Mouse (Mus musculus) hindbrain, postnatal 0 days (tissue): Measurements from ENCODE around the gene Plppr1. TPM values are rescaled to one million over a fixed set of nuclear protein-coding genes. Genes with fewer than 3 reads are reported as not detected.
"Not testable (repeated sequence)": the region's sequence is repeated elsewhere in the genome, so short reads cannot be mapped to it uniquely, and the experiment has no call there.

Source experiments
- ATAC-seq: fragments of 200-750 bp; cut with Nextera tagmentation; 2 replicates; pipeline ENCODE4 v1.8.0; 2017; ENCODE audit warnings: mild to moderate bottlenecking, moderate TSS enrichment, moderate library complexity
- DNase-seq: peaks from one replicate; pipeline ENCODE4 v3.0.0-alpha.2; 2015; ENCODE audit warnings: low spot score
- H3K27ac ChIP-seq: fragments of 300-500 bp; sonication (generic); 2 replicates; pipeline ENCODE4 v1.5.1; 2014; ENCODE audit warnings: mild to moderate bottlenecking
- H3K27me3 ChIP-seq: fragments of 300-500 bp; sonication (generic); 2 replicates; pipeline ENCODE4 v1.6.1; 2014; ENCODE audit warnings: low read length, mixed read lengths; ENCODE audit not compliant: insufficient read depth
- H3K36me3 ChIP-seq: fragments of 300-500 bp; sonication (generic); 2 replicates; pipeline ENCODE4 v1.6.1; 2014; ENCODE audit warnings: low read length, mixed read lengths; ENCODE audit not compliant: insufficient read depth
- H3K4me1 ChIP-seq: fragments of 300-500 bp; sonication (generic); 2 replicates; pipeline ENCODE4 v1.6.1; 2014; ENCODE audit warnings: antibody characterized with exemption, low read length, mixed read lengths; ENCODE audit not compliant: insufficient read depth
- H3K4me2 ChIP-seq: fragments of 300-500 bp; sonication (generic); 2 replicates; pipeline ENCODE4 v1.6.1; 2014; ENCODE audit warnings: low read depth, mild to moderate bottlenecking, low read length, moderate library complexity, mixed read lengths
- H3K4me3 ChIP-seq: fragments of 300-500 bp; sonication (generic); 2 replicates; pipeline ENCODE4 v1.5.1; 2014; ENCODE audit warnings: low read length
- H3K9ac ChIP-seq: fragments of 300-500 bp; sonication (generic); replicated peaks from 2 replicates; pipeline ENCODE4 v1.6.1; 2014; ENCODE audit warnings: mild to moderate bottlenecking, low read length, moderate library complexity, mixed read lengths
- H3K9me3 ChIP-seq: fragments of 300-500 bp; sonication (generic); 2 replicates; pipeline ENCODE4 v1.6.1; 2016; ENCODE audit warnings: low read length, mixed read lengths
- CTCF ChIP-seq: IDR thresholded peaks from 2 replicates; pipeline ENCODE4 v1.5.1; 2016; ENCODE audit warnings: antibody characterized with exemption, control low read depth, low read depth
- WGBS: fragments of 180-500 bp; shearing (Covaris S2); extraction: QIAGEN DNeasy Blood & Tissue Kit; methylation state at CpG from one replicate; pipeline ENCODE4 v1.1.7; 2014; 5-methylcytosine and 5-hydroxymethylcytosine counted together
- polyA plus RNA-seq: library from polyadenylated mRNA; unstranded; fragments of >200 nt; fragmentation: Nextera tagmentation; extraction: Ambion mirVana; gene quantifications from 2 replicates; pipeline ENCODE4 v1.2.1, GENCODE M21; 2015
- total RNA-seq: library from RNA; depleted of rRNA; stranded (reverse); fragments of >200 nt; gene quantifications from 2 replicates; pipeline ENCODE4 v1.2.3, GENCODE M21; 2014

Plppr1 gene
- total and polyA plus RNA-seq, 2 experiments from 2014 or later: 38.7 to 53.1 TPM

DNA sequence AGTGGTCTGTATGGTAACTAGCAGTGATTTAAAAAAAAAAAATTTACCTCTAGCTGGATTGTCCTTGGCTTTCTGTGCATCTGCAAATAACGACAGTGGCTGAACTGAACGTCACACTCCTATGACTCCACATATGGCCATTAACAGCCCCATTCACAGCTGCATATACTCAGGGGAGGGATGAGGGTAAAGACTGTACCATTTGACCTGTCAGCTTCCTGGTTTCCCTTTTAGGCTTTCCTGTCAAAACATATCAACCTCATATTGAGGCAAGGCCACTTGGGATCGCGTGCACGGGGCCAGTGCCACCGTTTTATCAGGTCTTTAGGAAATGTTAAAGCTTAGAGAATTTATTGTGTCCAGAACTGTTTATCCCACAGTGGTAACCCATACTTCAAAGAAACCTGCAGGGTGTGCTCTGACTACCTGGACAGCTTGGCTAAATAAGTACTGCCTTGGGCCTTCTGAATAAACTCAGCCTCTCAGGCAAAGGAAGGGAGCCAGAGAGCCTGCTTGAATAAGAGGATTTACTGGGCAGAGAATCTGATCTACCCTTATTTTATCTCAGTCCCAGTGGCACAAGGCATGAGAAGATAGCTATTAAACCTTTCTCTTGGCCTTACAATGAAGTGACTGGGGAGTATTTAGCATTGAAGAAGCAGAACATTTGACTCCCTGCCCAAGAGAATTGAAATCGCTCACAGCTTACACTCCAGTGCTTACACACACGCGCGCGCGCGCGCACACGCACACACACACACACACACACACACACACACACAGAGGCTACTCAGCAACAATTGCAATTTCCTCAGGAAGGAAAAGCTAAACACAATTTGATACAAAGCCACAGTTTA is 226.5 kb downstream of the Plppr1 start:
- ATAC-seq (peak; percentile 76; the same call in 1 of the 2 replicates), DNase-seq (peak; percentile 50)
- H3K9ac ChIP-seq: no peak overlapping the region
- no peak overlapping the region for H3K4me3 ChIP-seq
- 0 out of 2 replicates have a peak, but pooled peaks cover 6% of the 10 kb centered on the region for H3K4me1 ChIP-seq
- no peaks in the 10 kb centered on the region for H3K36me3 ChIP-seq
- H3K9me3 ChIP-seq: 0 out of 2 replicates have a peak, but pooled peaks cover 2% of the 10 kb centered on the region
- TF ChIP-seq CTCF: no peak
- peak overlapping the region; percentile 68 for H3K27ac ChIP-seq
- H3K4me2 ChIP-seq: peak overlapping the region; percentile 34; the same call in 1 of the 2 replicates
- no peaks in the 10 kb centered on the region for H3K27me3 ChIP-seq
- WGBS: 49% methylated on average over 15 of the region's 15 CpGs

DNA sequence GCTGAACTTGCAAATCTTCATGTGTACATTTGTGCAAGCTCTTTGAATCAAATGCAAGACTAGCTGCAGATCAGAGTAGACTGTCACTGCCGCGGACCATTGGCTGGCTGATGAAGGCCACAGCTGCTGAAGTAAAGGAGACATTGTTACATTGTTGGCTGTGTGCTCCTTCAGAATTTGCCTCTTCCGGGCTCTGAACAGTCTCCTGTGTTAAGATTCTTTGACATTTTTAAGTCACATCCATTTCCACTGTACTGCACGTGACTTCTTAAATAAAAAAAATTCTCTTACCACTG is 227.1 kb downstream of the Plppr1 start:
- H3K36me3 ChIP-seq: no peaks in the 10 kb centered on the region
- peak overlapping the region; percentile 68; the same call in 1 of the 2 replicates for H3K27ac ChIP-seq
- H3K27me3 ChIP-seq: no peaks in the 10 kb centered on the region
- H3K4me2 ChIP-seq: peak overlapping the region; percentile 34; the same call in 1 of the 2 replicates
- WGBS: 45% methylated on average over 4 of the region's 4 CpGs
- H3K4me1 ChIP-seq: 0 out of 2 replicates have a peak, but pooled peaks cover 6% of the 10 kb centered on the region
- H3K9me3 ChIP-seq: 0 out of 2 replicates have a peak, but pooled peaks cover 2% of the 10 kb centered on the region
- H3K9ac ChIP-seq: no peak overlapping the region
- DNase-seq: peak; percentile 42
- H3K4me3 ChIP-seq: no peak overlapping the region
- ATAC-seq: peak; percentile 73; the same call in 1 of the 2 replicates
- no peak for TF ChIP-seq CTCF

DNA sequence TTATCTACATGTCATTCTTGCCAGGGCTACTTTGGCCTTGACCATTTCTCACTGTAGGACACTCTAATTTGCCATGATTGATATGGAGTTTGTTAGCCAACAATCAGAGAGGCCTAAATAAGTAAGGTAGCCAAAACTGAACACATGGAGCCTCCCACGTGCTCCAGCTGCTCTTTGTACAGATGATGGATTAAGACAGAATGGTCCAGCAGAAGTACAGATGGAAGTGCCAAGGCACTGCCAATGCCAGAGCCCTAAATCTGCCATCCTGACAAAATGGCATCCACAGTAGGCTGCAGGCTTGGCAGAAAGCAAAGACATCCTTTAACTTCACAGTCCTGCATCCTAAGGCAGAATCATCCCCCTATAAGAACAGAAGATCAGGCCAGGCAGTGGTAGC is 237.4 kb downstream of the Plppr1 start:
- peak; percentile 29 for DNase-seq
- ATAC-seq: peak; percentile 49; the same call in 1 of the 2 replicates

DNA sequence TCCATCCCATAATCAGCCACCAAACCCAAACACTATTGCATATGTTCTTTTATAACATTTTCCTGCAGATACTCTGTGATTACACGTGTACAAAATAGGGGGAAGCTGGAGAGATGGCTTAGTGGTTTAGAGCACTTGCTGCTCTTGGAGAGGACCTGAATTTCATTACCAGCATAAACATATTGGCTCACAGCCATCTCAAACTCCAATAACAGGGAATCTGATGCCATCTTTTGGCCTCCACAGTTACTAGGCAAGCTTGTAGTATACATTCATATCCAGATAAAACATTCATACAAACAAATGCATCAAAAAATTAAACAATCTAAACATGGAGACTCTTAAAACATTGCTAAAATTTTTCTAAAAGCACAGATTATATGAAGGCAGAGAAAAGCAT is 240.5 kb downstream of the Plppr1 start:
- Histone ChIP-seq H3K4me2 (no peak overlapping the region), H3K9me3 (no peaks in the 10 kb centered on the region), H3K4me1 (no peaks in the 10 kb centered on the region), H3K27me3 (no peaks in the 10 kb centered on the region), H3K4me3 (no peak overlapping the region), H3K27ac (no peak overlapping the region), H3K9ac (no peak overlapping the region), H3K36me3 (no peaks in the 10 kb centered on the region)
- ATAC-seq: no peak
- 0 out of 2 replicates have a peak, but pooled peaks have one; percentile 15 for TF ChIP-seq CTCF
- WGBS: 41% methylated on average over 1 of the region's 1 CpGs
- peak; percentile 53 for DNase-seq

More for the DNA sequence above, 237.4 kb downstream of the Plppr1 start:
- Histone ChIP-seq H3K4me2 (no peak overlapping the region), H3K4me1 (no peaks in the 10 kb centered on the region), H3K36me3 (no peaks in the 10 kb centered on the region), H3K4me3 (no peak overlapping the region), H3K9ac (no peak overlapping the region), H3K27me3 (no peaks in the 10 kb centered on the region), H3K27ac (no peak overlapping the region), H3K9me3 (no peaks in the 10 kb centered on the region)
- no peak for TF ChIP-seq CTCF
- WGBS: 39% methylated on average over 1 of the region's 1 CpGs

DNA sequence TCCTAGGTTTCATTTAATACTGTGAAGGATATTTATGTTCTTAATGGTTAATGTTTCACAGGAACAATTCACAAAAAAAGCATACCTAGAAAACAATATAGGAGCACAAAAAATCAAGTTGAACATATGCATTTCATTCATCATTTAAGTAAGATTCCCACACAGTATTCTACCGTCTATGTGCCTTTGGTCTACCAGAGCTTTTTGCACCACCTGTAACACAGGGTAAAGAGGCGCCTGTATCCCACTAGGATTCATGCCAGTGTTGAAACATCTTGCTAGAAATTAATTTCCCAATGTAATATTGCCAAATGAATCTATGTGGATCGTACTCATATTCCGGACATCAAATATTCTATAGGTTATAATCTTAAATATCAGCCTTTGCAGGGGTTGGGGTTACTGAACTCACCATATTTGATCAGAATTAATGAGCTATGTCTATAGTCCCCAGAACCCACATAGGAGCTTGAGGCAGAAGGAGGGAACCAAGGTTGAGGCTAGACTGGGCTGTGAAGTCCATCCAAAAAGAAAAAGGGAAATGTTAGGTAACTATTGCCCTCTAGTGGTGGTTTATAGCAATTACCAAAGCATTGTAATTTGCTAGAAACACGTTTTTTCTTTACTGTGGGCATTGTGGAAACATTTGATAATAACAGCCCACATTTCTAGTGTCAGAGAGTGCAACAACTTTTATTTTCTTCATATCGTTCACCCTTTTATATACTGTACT is 263.0 kb downstream of the Plppr1 start:
- Histone ChIP-seq H3K4me1 (no peaks in the 10 kb centered on the region), H3K9ac (no peak overlapping the region), H3K4me2 (no peak overlapping the region), H3K9me3 (no peaks in the 10 kb centered on the region), H3K27me3 (no peaks in the 10 kb centered on the region), H3K4me3 (no peak overlapping the region), H3K36me3 (no peaks in the 10 kb centered on the region), H3K27ac (no peak overlapping the region)
- ATAC-seq (peak; percentile 78), DNase-seq (peak; percentile 78)
- TF ChIP-seq CTCF: peak; percentile 86
- 52% methylated on average over 6 of the region's 6 CpGs for WGBS

DNA sequence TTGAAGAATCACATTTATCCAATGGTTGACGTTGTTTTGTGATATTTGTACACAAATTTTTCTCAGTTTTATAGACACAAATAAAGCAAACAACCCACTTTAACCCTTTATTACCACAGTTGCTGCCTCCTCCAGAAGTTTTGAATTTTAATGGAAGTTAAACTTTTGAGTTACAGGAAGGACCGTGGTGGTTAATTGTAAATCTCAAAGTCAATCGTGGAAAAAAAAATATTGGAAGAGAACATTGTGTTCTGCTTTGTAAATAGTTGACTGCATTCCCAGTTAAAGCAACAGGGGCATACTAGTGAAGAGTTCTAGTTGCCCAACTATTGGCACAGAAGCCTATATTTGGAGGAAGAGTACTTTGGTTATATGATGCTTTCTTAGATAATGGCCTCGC is 278.9 kb downstream of the Plppr1 start:
- H3K9ac ChIP-seq, H3K4me2 ChIP-seq, H3K9me3 ChIP-seq, H3K36me3 ChIP-seq, DNase-seq, ATAC-seq, H3K27ac ChIP-seq, H3K27me3 ChIP-seq, H3K4me3 ChIP-seq, H3K4me1 ChIP-seq: not testable (repeated sequence)
- WGBS: 90% methylated on average over 3 of the region's 4 CpGs

DNA sequence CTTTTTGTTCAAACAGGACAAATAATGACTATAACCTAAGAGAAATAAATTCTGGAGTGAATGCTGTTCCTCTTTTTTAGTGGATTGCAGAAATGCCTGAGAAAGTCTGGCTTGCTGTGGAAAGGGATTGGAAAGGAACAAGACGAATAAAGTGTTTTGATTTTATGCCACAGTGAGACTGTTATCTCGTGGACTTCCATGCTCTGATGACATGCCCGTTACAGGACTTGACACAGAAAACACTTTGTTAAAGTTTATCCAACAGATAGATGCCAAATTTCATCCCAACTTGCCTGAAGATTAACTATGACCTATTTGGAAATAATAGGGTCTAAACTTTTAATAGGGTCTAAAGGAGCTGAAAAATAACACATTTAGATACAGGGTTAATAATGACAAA is 281.0 kb downstream of the Plppr1 start:
- not testable (repeated sequence) for ATAC-seq, H3K36me3 ChIP-seq
- 80% methylated on average over 3 of the region's 3 CpGs for WGBS

DNA sequence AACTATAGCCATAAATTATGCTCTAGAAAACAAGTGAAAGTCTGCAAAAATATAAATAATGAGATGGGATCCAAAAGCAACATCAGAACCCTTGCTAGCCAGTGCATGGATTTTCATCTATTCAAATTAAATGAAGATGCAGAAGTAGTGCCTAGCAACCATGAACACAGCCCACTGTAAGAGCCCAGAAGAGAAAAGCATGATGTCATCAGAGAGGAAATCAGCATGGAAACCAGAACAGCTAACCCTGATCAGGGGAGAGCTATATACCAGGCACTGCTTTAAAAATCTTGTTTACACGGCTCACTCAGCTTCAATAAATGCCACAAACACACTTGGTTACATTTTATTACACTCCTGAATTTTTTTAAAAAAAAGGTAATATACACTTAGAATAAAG is 288.9 kb downstream of the Plppr1 start:
- H3K9me3 ChIP-seq, H3K4me3 ChIP-seq, H3K9ac ChIP-seq, H3K4me2 ChIP-seq, H3K4me1 ChIP-seq, H3K27ac ChIP-seq, H3K36me3 ChIP-seq, H3K27me3 ChIP-seq, DNase-seq: not testable (repeated sequence)
- ATAC-seq: 0 out of 2 replicates have a peak, but pooled peaks have one; percentile 47
- 50% methylated on average over 1 of the region's 1 CpGs for WGBS

More for the DNA sequence above, 281.0 kb downstream of the Plppr1 start:
- not testable (repeated sequence) for H3K4me2 ChIP-seq, H3K27ac ChIP-seq, H3K9ac ChIP-seq, H3K27me3 ChIP-seq, DNase-seq, H3K9me3 ChIP-seq, H3K4me3 ChIP-seq, H3K4me1 ChIP-seq
